ENCODE assay signal across 9 mouse cellular contexts in genomic region chr7:80655350-80656013, GRCm38 (mm10). TPM values are rescaled to one million over a fixed set of nuclear protein-coding genes. Genes with fewer than 3 reads are reported as not detected.
DNase-seq lines count a peak whose midpoint lies in the region; ATAC-seq and TF ChIP-seq lines count a peak whose summit lies in the region.
"Had no signal": no experiment of that assay in that cellular context is flagged by ENCODE, and none has a peak within 500 bp of the region (broad histone marks: within the 10 kb centered on the region; RNA-seq: fewer than 3 reads in every experiment).

No protein-coding gene starts in this region.

- no peak overlapping the region for H3K4me2 ChIP-seq in forebrain, embryonic 15.5 days (replicated peaks)
- H3K4me2 ChIP-seq in forebrain, embryonic 11.5 days (ENCODE audit: low read depth, low read length, severe bottlenecking) = no peak overlapping the region
- H3K4me2 ChIP-seq in midbrain, embryonic 11.5 days = no peak overlapping the region
- H3K4me2 ChIP-seq in stomach, postnatal 0 days (replicated peaks; ENCODE audit: low read depth) = no peak overlapping the region

- 54% methylated on average over 6 of the region's 6 CpGs for WGBS in forebrain, embryonic 15.5 days
- 81% methylated on average over 6 of the region's 6 CpGs for WGBS in forebrain, embryonic 11.5 days
- 79% methylated on average over 6 of the region's 6 CpGs for WGBS in midbrain, embryonic 11.5 days
- WGBS in midbrain, embryonic 10.5 days = 87% methylated on average over 6 of the region's 6 CpGs
- 49% methylated on average over 6 of the region's 6 CpGs for WGBS in stomach, postnatal 0 days

- TF ChIP-seq EP300 in stomach, postnatal 0 days (optimal IDR thresholded peaks at IDR 0.05) = no peak

- peak; percentile 41 for ATAC-seq in forebrain, embryonic 15.5 days (replicated peaks)
- no peak for ATAC-seq in forebrain, embryonic 11.5 days (replicated peaks; ENCODE audit: low FRiP score)
- no peak for ATAC-seq in midbrain, embryonic 11.5 days (ENCODE audit: low FRiP score)
- ATAC-seq in stomach, postnatal 0 days (ENCODE audit: low FRiP score, low TSS enrichment) = no peak

- TF ChIP-seq CTCF in stomach, postnatal 0 days (IDR thresholded peaks at IDR 0.05; ENCODE audit: low read depth) = no peak

- H3K4me1 ChIP-seq in forebrain, embryonic 15.5 days = peaks cover 68% of the 10 kb centered on the region
- 0 out of 2 replicates have a peak, but pooled peaks cover 3% of the 10 kb centered on the region for H3K4me1 ChIP-seq in forebrain, embryonic 11.5 days (replicated peaks; ENCODE audit: control insufficient read depth, insufficient read depth, low read length)
- H3K4me1 ChIP-seq in midbrain, embryonic 11.5 days (ENCODE audit: control insufficient read depth, insufficient read depth, low read length) = no peaks in the 10 kb centered on the region
- peaks cover 43% of the 10 kb centered on the region for H3K4me1 ChIP-seq in midbrain, embryonic 10.5 days
- H3K4me1 ChIP-seq in stomach, postnatal 0 days (replicated peaks; ENCODE audit: control insufficient read depth, insufficient read depth) = peaks cover 5% of the 10 kb centered on the region; the same call in 1 of the 2 replicates

- DNase-seq in forebrain, embryonic 11.5 days (ENCODE audit: low spot score) = no peak
- peak; percentile 31 for DNase-seq in midbrain, embryonic 11.5 days (ENCODE audit: low spot score, missing footprints)
- no peak for DNase-seq in midbrain, embryonic 10.5 days (ENCODE audit: low spot score)
- peak; percentile 80 for DNase-seq in layer of hippocampus, adult 9-11 months
- no peak for DNase-seq in stomach, postnatal 0 days (ENCODE audit: low spot score)
- DNase-seq in embryo, embryonic 9.5 days (ENCODE audit: extremely low spot score) = no peak
- DNase-seq in urinary bladder, postnatal 36 days (ENCODE audit: low spot score in 2 of 2) = no peak
- DNase-seq: adrenal gland, postnatal 14 days had no signal

- H3K9ac ChIP-seq in forebrain, embryonic 15.5 days (replicated peaks) = no peak overlapping the region
- no peak overlapping the region for H3K9ac ChIP-seq in forebrain, embryonic 11.5 days (ENCODE audit: low read length)
- H3K9ac ChIP-seq in midbrain, embryonic 11.5 days (ENCODE audit: low read length) = no peak overlapping the region
- no peak overlapping the region for H3K9ac ChIP-seq in stomach, postnatal 0 days (ENCODE audit: low read length)

- no peaks in the 10 kb centered on the region for H3K36me3 ChIP-seq in forebrain, embryonic 15.5 days
- no peaks in the 10 kb centered on the region for H3K36me3 ChIP-seq in forebrain, embryonic 11.5 days (ENCODE audit: control insufficient read depth, insufficient read depth, low read length)
- no peaks in the 10 kb centered on the region for H3K36me3 ChIP-seq in midbrain, embryonic 11.5 days (ENCODE audit: control insufficient read depth, insufficient read depth, low read length)
- H3K36me3 ChIP-seq in midbrain, embryonic 10.5 days = no peaks in the 10 kb centered on the region
- no peaks in the 10 kb centered on the region for H3K36me3 ChIP-seq in stomach, postnatal 0 days (ENCODE audit: control insufficient read depth, insufficient read depth, low read length)

- H3K9me3 ChIP-seq in forebrain, embryonic 15.5 days = no peaks in the 10 kb centered on the region
- H3K9me3 ChIP-seq in forebrain, embryonic 11.5 days (ENCODE audit: control insufficient read depth, low read length) = no peaks in the 10 kb centered on the region
- no peaks in the 10 kb centered on the region for H3K9me3 ChIP-seq in midbrain, embryonic 11.5 days (ENCODE audit: control insufficient read depth, low read length)
- H3K9me3 ChIP-seq in midbrain, embryonic 10.5 days (replicated peaks) = no peaks in the 10 kb centered on the region
- H3K9me3 ChIP-seq in stomach, postnatal 0 days (ENCODE audit: control insufficient read depth, low read length) = no peaks in the 10 kb centered on the region

- H3K27me3 ChIP-seq in forebrain, embryonic 15.5 days = no peaks in the 10 kb centered on the region
- H3K27me3 ChIP-seq in forebrain, embryonic 11.5 days (ENCODE audit: control insufficient read depth, insufficient read depth, low read length) = no peaks in the 10 kb centered on the region
- no peaks in the 10 kb centered on the region for H3K27me3 ChIP-seq in midbrain, embryonic 11.5 days (ENCODE audit: control insufficient read depth, insufficient read depth, low read length)
- H3K27me3 ChIP-seq in midbrain, embryonic 10.5 days (ENCODE audit: low read depth, poor library complexity, severe bottlenecking) = no peaks in the 10 kb centered on the region
- H3K27me3 ChIP-seq in stomach, postnatal 0 days (ENCODE audit: control insufficient read depth, insufficient read depth, low read length) = no peaks in the 10 kb centered on the region

- H3K27ac ChIP-seq in forebrain, embryonic 15.5 days (replicated peaks) = peak overlapping the region; percentile 85
- H3K27ac ChIP-seq in forebrain, embryonic 11.5 days (ENCODE audit: low read depth, low read length) = no peak overlapping the region
- no peak overlapping the region for H3K27ac ChIP-seq in midbrain, embryonic 11.5 days (ENCODE audit: low read depth, low read length)
- no peak overlapping the region for H3K27ac ChIP-seq in midbrain, embryonic 10.5 days (replicated peaks)
- peak overlapping the region; percentile 56 for H3K27ac ChIP-seq in stomach, postnatal 0 days (replicated peaks)

- H3K4me3 ChIP-seq in forebrain, embryonic 15.5 days = no peak overlapping the region
- H3K4me3 ChIP-seq in forebrain, embryonic 11.5 days (ENCODE audit: low read depth, low read length) = no peak overlapping the region
- no peak overlapping the region for H3K4me3 ChIP-seq in midbrain, embryonic 11.5 days (ENCODE audit: low read depth, low read length)
- H3K4me3 ChIP-seq in midbrain, embryonic 10.5 days = no peak overlapping the region
- H3K4me3 ChIP-seq in stomach, postnatal 0 days (ENCODE audit: low read depth, low read length) = no peak overlapping the region

RNA-seq across cellular contexts. Expression of gene Crtc3, which starts 33.2 kb away (rescaled TPM):
- polyA plus RNA-seq in forebrain, embryonic 15.5 days (2015; fragmentation: Nextera tagmentation; extraction: Ambion mirVana) = 17.0 and 20.9 TPM in 2 replicates
- polyA plus RNA-seq in forebrain, embryonic 11.5 days (2014; fragmentation: Nextera tagmentation; extraction: Ambion mirVana) = 11.9 and 15.5 TPM in 2 replicates
- polyA plus RNA-seq in midbrain, embryonic 11.5 days (2014; fragmentation: Nextera tagmentation; extraction: Ambion mirVana) = 7.9 and 9.2 TPM in 2 replicates
- polyA plus RNA-seq in midbrain, embryonic 10.5 days (2016; fragmentation: Nextera tagmentation; extraction: Ambion mirVana) = 8.4 and 9.3 TPM in 2 replicates
- 8.8 and 10.1 TPM in 2 replicates for polyA plus RNA-seq in stomach, postnatal 0 days (2015; fragmentation: Nextera tagmentation; extraction: Ambion mirVana)

Comparison
In these comparisons a context has a peak if more than half of its experiments do, and no peak if none do; other contexts are left out.
1. H3K27ac ChIP-seq: peak in forebrain, embryonic 15.5 days (single experiment) and stomach, postnatal 0 days (single experiment); none in forebrain, embryonic 11.5 days (single experiment), midbrain, embryonic 11.5 days (single experiment) and midbrain, embryonic 10.5 days (single experiment).
2. DNase-seq: peak in midbrain, embryonic 11.5 days (single experiment) and layer of hippocampus, adult 9-11 months (single experiment); none in forebrain, embryonic 11.5 days (single experiment), midbrain, embryonic 10.5 days (single experiment), stomach, postnatal 0 days (single experiment), embryo, embryonic 9.5 days (single experiment) and urinary bladder, postnatal 36 days (0 of 2).